Mouse (Mus musculus) liver, embryonic 11.5 days (tissue): ENCODE measurements around the gene Lrfn2. TPM values are rescaled to one million over a fixed set of nuclear protein-coding genes. Genes with fewer than 3 reads are reported as not detected.

Experiments used
- ATAC-seq: fragments of 200-750 bp; cut with Nextera tagmentation; replicated peaks from 2 replicates; pipeline ENCODE4 v1.8.0; 2017; ENCODE audit warnings: moderate number of reproducible peaks, mild to moderate bottlenecking, moderate TSS enrichment, moderate library complexity; ENCODE audit not compliant: low FRiP score
- DNase-seq: peaks from one replicate; pipeline ENCODE4 v3.0.0-alpha.2; 2017; ENCODE audit warnings: low spot score
- H3K27ac ChIP-seq: fragments of 300-500 bp; sonication (generic); 2 replicates; pipeline ENCODE4 v1.5.1; 2014; ENCODE audit warnings: mild to moderate bottlenecking, low read depth, low read length, control low read depth
- H3K27me3 ChIP-seq: fragments of 300-500 bp; sonication (generic); replicated peaks from 2 replicates; pipeline ENCODE4 v1.6.1; 2014; ENCODE audit warnings: low read length, mixed read lengths; ENCODE audit not compliant: control insufficient read depth, insufficient read depth
- H3K36me3 ChIP-seq: fragments of 300-500 bp; sonication (generic); 2 replicates; pipeline ENCODE4 v1.6.1; 2014; ENCODE audit warnings: mild to moderate bottlenecking, low read length, moderate library complexity, mixed read lengths; ENCODE audit not compliant: control insufficient read depth, insufficient read depth
- H3K4me1 ChIP-seq: fragments of 300-500 bp; sonication (generic); replicated peaks from 2 replicates; pipeline ENCODE4 v1.6.1; 2014; ENCODE audit warnings: low read length, mixed read lengths; ENCODE audit not compliant: control insufficient read depth, insufficient read depth
- H3K4me2 ChIP-seq: fragments of 300-500 bp; sonication (generic); 2 replicates; pipeline ENCODE4 v1.6.1; 2014; ENCODE audit warnings: mild to moderate bottlenecking, control low read depth, moderate library complexity
- H3K4me3 ChIP-seq: fragments of 300-500 bp; sonication (generic); 2 replicates; pipeline ENCODE4 v1.5.1; 2014; ENCODE audit warnings: low read depth, low read length, control low read depth
- H3K9ac ChIP-seq: fragments of 300-500 bp; sonication (generic); 2 replicates; pipeline ENCODE4 v1.6.1; 2014; ENCODE audit warnings: low read depth, low read length, control low read depth
- H3K9me3 ChIP-seq: fragments of 300-500 bp; sonication (generic); 2 replicates; pipeline ENCODE4 v1.6.1; 2016; ENCODE audit warnings: low read length, inconsistent platforms, mixed read lengths; ENCODE audit not compliant: control insufficient read depth
- WGBS: fragments of 180-500 bp; shearing (Covaris S2); extraction: QIAGEN DNeasy Blood & Tissue Kit; methylation state at CpG from one replicate; pipeline ENCODE4 v1.1.7; 2014; 5-methylcytosine and 5-hydroxymethylcytosine counted together
- polyA plus RNA-seq: library from polyadenylated mRNA; unstranded; fragments of >200 nt; fragmentation: Nextera tagmentation; extraction: Ambion mirVana; gene quantifications from 2 replicates; pipeline ENCODE4 v1.2.1, GENCODE M21; 2014

Gene Lrfn2
- polyA plus RNA-seq, 1 experiment from 2014 or later = 0.27 TPM

GRCm38 (mm10) chr17:48976611-48977022, 44.4 kb downstream of the Lrfn2 start:
- DNase-seq (no peak), ATAC-seq (no peak)
- no peak overlapping the region for H3K4me2 ChIP-seq
- H3K4me3 ChIP-seq = no peak overlapping the region
- 66% methylated on average over 5 of the region's 5 CpGs for WGBS
- H3K27me3 ChIP-seq = no peaks in the 10 kb centered on the region
- no peaks in the 10 kb centered on the region for H3K36me3 ChIP-seq
- no peak overlapping the region for H3K27ac ChIP-seq
- no peaks in the 10 kb centered on the region for H3K9me3 ChIP-seq
- H3K4me1 ChIP-seq = no peaks in the 10 kb centered on the region
- no peak overlapping the region for H3K9ac ChIP-seq

- ATAC-seq (no peak), DNase-seq (no peak)
- no peaks in the 10 kb centered on the region for H3K9me3 ChIP-seq
- no peak overlapping the region for H3K9ac ChIP-seq
- H3K27ac ChIP-seq = no peak overlapping the region
- no peaks in the 10 kb centered on the region for H3K4me1 ChIP-seq
- no peak overlapping the region for H3K4me3 ChIP-seq
- H3K4me2 ChIP-seq = no peak overlapping the region
- WGBS = 61% methylated on average over 1 of the region's 1 CpGs
- 0 out of 2 replicates have a peak, but pooled peaks cover 3% of the 10 kb centered on the region for H3K27me3 ChIP-seq
- H3K36me3 ChIP-seq = no peaks in the 10 kb centered on the region
Observed at GRCm38 (mm10) chr17:48995256-48995993, 63.2 kb downstream of the Lrfn2 start.

GRCm38 (mm10) chr17:48999463-49000227, 67.5 kb downstream of the Lrfn2 start:
- H3K27ac ChIP-seq = no peak overlapping the region
- H3K4me1 ChIP-seq = no peaks in the 10 kb centered on the region
- 6% methylated on average over 11 of the region's 11 CpGs for WGBS
- H3K4me2 ChIP-seq = no peak overlapping the region
- no peaks in the 10 kb centered on the region for H3K9me3 ChIP-seq
- ATAC-seq (no peak), DNase-seq (no peak)
- H3K4me3 ChIP-seq = no peak overlapping the region
- H3K36me3 ChIP-seq = no peaks in the 10 kb centered on the region
- H3K27me3 ChIP-seq = 0 out of 2 replicates have a peak, but pooled peaks cover 3% of the 10 kb centered on the region
- no peak overlapping the region for H3K9ac ChIP-seq

GRCm38 (mm10) chr17:49009384-49010073, 77.3 kb downstream of the Lrfn2 start:
- Histone ChIP-seq H3K27me3 (no peaks in the 10 kb centered on the region), H3K4me1 (no peaks in the 10 kb centered on the region), H3K27ac (no peak overlapping the region), H3K4me3 (no peak overlapping the region), H3K36me3 (no peaks in the 10 kb centered on the region), H3K4me2 (no peak overlapping the region), H3K9me3 (no peaks in the 10 kb centered on the region), H3K9ac (no peak overlapping the region)
- 37% methylated on average over 7 of the region's 7 CpGs for WGBS
- ATAC-seq (no peak), DNase-seq (no peak)

GRCm38 (mm10) chr17:49013876-49014600, 81.9 kb downstream of the Lrfn2 start:
- DNase-seq = no peak
- Histone ChIP-seq H3K36me3 (no peaks in the 10 kb centered on the region), H3K9ac (no peak overlapping the region), H3K4me1 (no peaks in the 10 kb centered on the region), H3K27ac (no peak overlapping the region), H3K4me2 (no peak overlapping the region), H3K27me3 (no peaks in the 10 kb centered on the region), H3K4me3 (no peak overlapping the region), H3K9me3 (no peaks in the 10 kb centered on the region)
- 71% methylated on average over 7 of the region's 7 CpGs for WGBS
- ATAC-seq = no peak

GRCm38 (mm10) chr17:49015368-49015767, 83.2 kb downstream of the Lrfn2 start:
- WGBS = 86% methylated on average over 6 of the region's 6 CpGs
- H3K27ac ChIP-seq = no peak overlapping the region
- H3K9ac ChIP-seq = no peak overlapping the region
- no peaks in the 10 kb centered on the region for H3K4me1 ChIP-seq
- no peaks in the 10 kb centered on the region for H3K36me3 ChIP-seq
- no peaks in the 10 kb centered on the region for H3K27me3 ChIP-seq
- no peak for ATAC-seq
- no peak overlapping the region for H3K4me3 ChIP-seq
- no peaks in the 10 kb centered on the region for H3K9me3 ChIP-seq
- no peak overlapping the region for H3K4me2 ChIP-seq
- no peak for DNase-seq

GRCm38 (mm10) chr17:49016229-49016628, 84.0 kb downstream of the Lrfn2 start:
- Histone ChIP-seq H3K27me3 (no peaks in the 10 kb centered on the region), H3K36me3 (no peaks in the 10 kb centered on the region), H3K4me2 (no peak overlapping the region), H3K9ac (no peak overlapping the region), H3K4me1 (no peaks in the 10 kb centered on the region), H3K9me3 (no peaks in the 10 kb centered on the region), H3K27ac (no peak overlapping the region), H3K4me3 (no peak overlapping the region)
- DNase-seq (no peak), ATAC-seq (no peak)
- 80% methylated on average over 6 of the region's 6 CpGs for WGBS
